Mouse (Mus musculus): ENCODE measurements around the gene Hist1h4c.

- TF ChIP-seq CTCF (IDR thresholded peaks at IDR 0.05; ENCODE audit: control insufficient read depth, insufficient read depth, low read length) (no peak), POLR2A (IDR thresholded peaks at IDR 0.05; ENCODE audit: borderline replicate concordance, control insufficient read depth, low read depth, low read length) (no peak)
Observed at GRCm38 (mm10) chr13:23693856-23694440, 4.3 kb downstream of the Hist1h4c start.

All from bone marrow, adult 2 months (tissue).